Mouse (Mus musculus) right cerebral cortex, postnatal 10 days (tissue): ENCODE results near the gene Tex264.

ENCODE experiments used
- DNase-seq, 2 experiments: peaks; one replicate each; pipeline ENCODE4 v3.0.0; 2021; ENCODE audit warnings: low spot score in 2 of 2

Tex264 gene

GRCm38 (mm10) chr9:106685249-106686101 is at the start of gene Tex264:
Gene Tex264 (minus strand): TSS chr9:106685927.
- DNase-seq = peak; percentile 92

- DNase-seq = no peak
Measured at GRCm38 (mm10) chr9:106733690-106734089, 48.0 kb upstream of the Tex264 start.

GRCm38 (mm10) chr9:106729416-106729815 is 43.7 kb upstream of the Tex264 start:
- DNase-seq = no peak

- DNase-seq = no peak
Measured at GRCm38 (mm10) chr9:106726891-106727290, 41.2 kb upstream of the Tex264 start.

GRCm38 (mm10) chr9:106725435-106725834 is 39.7 kb upstream of the Tex264 start:
- no peak for DNase-seq

GRCm38 (mm10) chr9:106724864-106725263 is 39.1 kb upstream of the Tex264 start:
- DNase-seq = no peak

GRCm38 (mm10) chr9:106716729-106717128 is 31.0 kb upstream of the Tex264 start:
- no peak for DNase-seq

- no peak for DNase-seq
Measured at GRCm38 (mm10) chr9:106716232-106716631, 30.5 kb upstream of the Tex264 start.

GRCm38 (mm10) chr9:106712470-106712869 is 26.7 kb upstream of the Tex264 start:
- DNase-seq = no peak

- DNase-seq = peak; percentile 55 to 57
Measured at GRCm38 (mm10) chr9:106692973-106693481, 7.3 kb upstream of the Tex264 start.

- DNase-seq = no peak
Measured at GRCm38 (mm10) chr9:106688834-106689233, 3.1 kb upstream of the Tex264 start.

- DNase-seq = peak; percentile 71 to 77
Measured at GRCm38 (mm10) chr9:106686983-106687650, 1.4 kb upstream of the Tex264 start.

- no peak for DNase-seq
Measured at GRCm38 (mm10) chr9:106684918-106685248, 844 bp downstream of the Tex264 start.

- no peak for DNase-seq
Measured at GRCm38 (mm10) chr9:106684093-106684872, 1.4 kb downstream of the Tex264 start.

- DNase-seq = peak; percentile 18 to 29
Measured at GRCm38 (mm10) chr9:106681026-106681425, 4.7 kb downstream of the Tex264 start.

GRCm38 (mm10) chr9:106678242-106678641 is 7.5 kb downstream of the Tex264 start:
- DNase-seq = peak in 1 of 2 experiments; percentile 16

- DNase-seq = peak in 1 of 2 experiments; percentile 22
Measured at GRCm38 (mm10) chr9:106677702-106678101, 8.0 kb downstream of the Tex264 start.

- DNase-seq = no peak
Measured at GRCm38 (mm10) chr9:106676571-106676970, 9.2 kb downstream of the Tex264 start.

GRCm38 (mm10) chr9:106675965-106676364 is 9.8 kb downstream of the Tex264 start:
- DNase-seq = no peak

GRCm38 (mm10) chr9:106675480-106675879 is 10.2 kb downstream of the Tex264 start:
- DNase-seq = peak; percentile 88

GRCm38 (mm10) chr9:106673860-106674259 is 11.9 kb downstream of the Tex264 start:
- no peak for DNase-seq

- no peak for DNase-seq
Measured at GRCm38 (mm10) chr9:106664856-106665255, 20.9 kb downstream of the Tex264 start.
